Mouse (Mus musculus) MEL (cell line): ENCODE measurements around the gene Fam20c. TPM values are rescaled to one million over a fixed set of nuclear protein-coding genes. Genes with fewer than 3 reads are reported as not detected.
A peak's percentile ranks its signal among the peaks of the same experiment; 100 is the strongest.

Experiments used
- DNase-seq: peaks from one replicate; pipeline ENCODE4 v3.0.0; 2011; ENCODE audit warnings: low read depth, low spot score
- H3K27ac ChIP-seq: 2 replicates; pipeline ENCODE4 v1.5.1; 2012; ENCODE audit warnings: low read depth, mild to moderate bottlenecking, control low read depth, low read length, moderate library complexity; ENCODE audit not compliant: control insufficient read depth
- H3K27me3 ChIP-seq, 2 experiments: fragments of 150-350 bp in 1 of 2; sonication (generic) in 1 of 2; 2 replicates each; pipeline ENCODE4 v1.6.1; 2012; ENCODE audit warnings: low read length in 2 of 2, mild to moderate bottlenecking in 2 of 2, improper control_type of control experiment in 1 of 2, moderate library complexity in 1 of 2; ENCODE audit not compliant: insufficient read depth in 2 of 2, control insufficient read depth in 1 of 2
- H3K36me3 ChIP-seq, 2 experiments: 2 replicates each; pipeline ENCODE4 v1.6.1; 2012 to 2014; ENCODE audit warnings: low read length in 2 of 2, improper control_type of control experiment in 1 of 2, inconsistent platforms in 1 of 2, mild to moderate bottlenecking in 1 of 2; ENCODE audit not compliant: insufficient read depth in 2 of 2, control insufficient read depth in 1 of 2
- H3K4me1 ChIP-seq, 2 experiments: fragments of 150-350 bp in 1 of 2; sonication (generic) in 1 of 2; 2 replicates each; pipeline ENCODE4 v1.6.1; 2012; ENCODE audit warnings: low read length in 2 of 2, improper control_type of control experiment in 1 of 2, mild to moderate bottlenecking in 1 of 2; ENCODE audit not compliant: insufficient read depth in 2 of 2, control insufficient read depth in 1 of 2
- H3K4me3 ChIP-seq, 2 experiments: fragments of 150-350 bp in 1 of 2; sonication (generic) in 1 of 2; 2 replicates each; pipeline ENCODE4 v1.5.1; 2012; ENCODE audit warnings: low read depth in 2 of 2, low read length in 2 of 2, mild to moderate bottlenecking in 2 of 2, moderate library complexity in 2 of 2, control low read depth in 1 of 2, improper control_type of control experiment in 1 of 2; ENCODE audit not compliant: control insufficient read depth in 1 of 2, insufficient read depth in 1 of 2
- H3K79me2 ChIP-seq: 2 replicates; pipeline ENCODE4 v1.6.1; 2012; ENCODE audit warnings: mild to moderate bottlenecking, low read length, moderate library complexity; ENCODE audit not compliant: control insufficient read depth, poor library complexity, insufficient read depth
- H3K9ac ChIP-seq: 2 replicates; pipeline ENCODE4 v1.6.1; 2012; ENCODE audit warnings: low read depth, mild to moderate bottlenecking, control low read depth, low read length, moderate library complexity; ENCODE audit not compliant: control insufficient read depth, poor library complexity, severe bottlenecking
- H3K9me3 ChIP-seq: fragments of 150-350 bp; sonication (generic); replicated peaks from 2 replicates; pipeline ENCODE4 v1.6.1; 2012; ENCODE audit warnings: mild to moderate bottlenecking, low read length, improper control_type of control experiment, moderate library complexity; ENCODE audit not compliant: insufficient read depth
- BHLHE40 ChIP-seq: IDR thresholded peaks from 2 replicates; pipeline ENCODE4 v1.6.1; 2012; ENCODE audit warnings: low read depth, mild to moderate bottlenecking, inconsistent platforms, low read length, improper control_type of control experiment, borderline replicate concordance
- CTCF ChIP-seq, 3 experiments: IDR thresholded peaks in 2 of 3; conservative IDR thresholded peaks in 1 of 3; 2 replicates each; pipeline ENCODE4 v1.5.1; 2011 to 2012; ENCODE audit warnings: low read length in 3 of 3, low read depth in 2 of 3, mild to moderate bottlenecking in 2 of 3, improper control_type of control experiment in 1 of 3, inconsistent platforms in 1 of 3, mixed read lengths in 1 of 3, moderate library complexity in 1 of 3; ENCODE audit not compliant: control insufficient read depth in 1 of 3, insufficient read depth in 1 of 3, poor library complexity in 1 of 3, severe bottlenecking in 1 of 3
- ELF1 ChIP-seq: IDR thresholded peaks from 2 replicates; pipeline ENCODE4 v1.6.1; 2014; ENCODE audit warnings: low read depth, mild to moderate bottlenecking, inconsistent platforms, low read length, improper control_type of control experiment, moderate library complexity
- EP300 ChIP-seq, 2 experiments: IDR thresholded peaks; 2 replicates each; pipeline ENCODE4 v1.6.1; 2011; ENCODE audit warnings: improper control_type of control experiment in 2 of 2, low read length in 2 of 2, low read depth in 1 of 2, mild to moderate bottlenecking in 1 of 2
- GABPA ChIP-seq: IDR thresholded peaks from 2 replicates; pipeline ENCODE4 v1.6.1; 2012; ENCODE audit warnings: low read depth, mild to moderate bottlenecking, inconsistent platforms, low read length, improper control_type of control experiment, moderate library complexity
- HCFC1 ChIP-seq: IDR thresholded peaks from 2 replicates; pipeline ENCODE4 v1.6.1; 2012; ENCODE audit warnings: low read depth, mild to moderate bottlenecking, inconsistent platforms, low read length, improper control_type of control experiment, moderate library complexity
- JUND ChIP-seq: IDR thresholded peaks from 2 replicates; pipeline ENCODE4 v1.6.1; 2011; ENCODE audit warnings: low read depth, mild to moderate bottlenecking, improper control_type of control experiment, low read length
- MXI1 ChIP-seq: IDR thresholded peaks from 2 replicates; pipeline ENCODE4 v1.6.1; 2011; ENCODE audit warnings: mild to moderate bottlenecking, low read depth, low read length, improper control_type of control experiment
- NELFE ChIP-seq: IDR thresholded peaks from 2 replicates; pipeline ENCODE4 v1.6.1; 2011; ENCODE audit warnings: low read depth, low read length, improper control_type of control experiment
- NRF1 ChIP-seq: IDR thresholded peaks from 2 replicates; pipeline ENCODE4 v1.6.1; 2014; ENCODE audit warnings: low read depth, mild to moderate bottlenecking, inconsistent platforms, low read length, improper control_type of control experiment, moderate library complexity; ENCODE audit not compliant: poor library complexity, insufficient read depth, severe bottlenecking
- POLR2AphosphoS2 ChIP-seq: IDR thresholded peaks from 2 replicates; pipeline ENCODE4 v1.6.1; 2011; ENCODE audit warnings: low read length, improper control_type of control experiment
- RAD21 ChIP-seq: IDR thresholded peaks from 2 replicates; pipeline ENCODE4 v1.6.1; 2011; ENCODE audit warnings: mild to moderate bottlenecking, low read depth, low read length, improper control_type of control experiment
- SMC3 ChIP-seq: IDR thresholded peaks from 2 replicates; pipeline ENCODE4 v1.6.1; 2011; ENCODE audit warnings: low read depth, low read length, improper control_type of control experiment
- TCF12 ChIP-seq: IDR thresholded peaks from 2 replicates; pipeline ENCODE4 v1.6.1; 2014; ENCODE audit warnings: low read depth, mild to moderate bottlenecking, inconsistent platforms, low read length, improper control_type of control experiment, moderate library complexity
- UBTF ChIP-seq: IDR thresholded peaks from 2 replicates; pipeline ENCODE4 v1.6.1; 2012; ENCODE audit warnings: low read depth, mild to moderate bottlenecking, inconsistent platforms, low read length, improper control_type of control experiment, moderate library complexity, borderline replicate concordance; ENCODE audit not compliant: insufficient read depth
- USF2 ChIP-seq, 2 experiments: IDR thresholded peaks; 2 replicates each; pipeline ENCODE4 v1.6.1; 2011 to 2012; ENCODE audit warnings: improper control_type of control experiment in 2 of 2, low read length in 2 of 2, borderline replicate concordance in 1 of 2, inconsistent platforms in 1 of 2, low read depth in 1 of 2, mild to moderate bottlenecking in 1 of 2; ENCODE audit not compliant: insufficient read depth in 1 of 2
- ZC3H11A ChIP-seq: IDR thresholded peaks from 2 replicates; pipeline ENCODE4 v1.6.1; 2012; ENCODE audit warnings: low read depth, mild to moderate bottlenecking, inconsistent platforms, low read length, improper control_type of control experiment
- ZKSCAN1 ChIP-seq: IDR thresholded peaks from 2 replicates; pipeline ENCODE4 v1.6.1; 2012; ENCODE audit warnings: low read depth, mild to moderate bottlenecking, inconsistent platforms, low read length, improper control_type of control experiment, moderate library complexity
- ZMIZ1 ChIP-seq: IDR thresholded peaks from 2 replicates; pipeline ENCODE4 v1.6.1; 2012; ENCODE audit warnings: low read depth, mild to moderate bottlenecking, inconsistent platforms, low read length, improper control_type of control experiment, moderate library complexity
- polyA plus RNA-seq, 2 experiments: library from polyadenylated mRNA; stranded (reverse) in 1 of 2; unstranded in 1 of 2; fragments of >175 nt in 1 of 2; fragments of >200 nt in 1 of 2; gene quantifications; 2 replicates each; pipeline versions ENCODE4 v1.2.1 to v1.2.4; 2012; ENCODE audit warnings: low replicate concordance in 2 of 2, low read depth in 1 of 2; ENCODE audit not compliant: insufficient read length in 2 of 2, insufficient read depth in 1 of 2, missing spikeins in 1 of 2
- total RNA-seq: library from RNA; depleted of rRNA; stranded (reverse); fragments of 300-350 nt; gene quantifications from 2 replicates; pipeline ENCODE4 v1.2.3, GENCODE M21; 2012

The Fam20c gene
- total and polyA plus RNA-seq, 3 experiments: not detected

GRCm38 (mm10) chr5:138848102-138848501 is 93.8 kb downstream of the Fam20c start:
- peak; percentile 81 for DNase-seq
- H3K4me1 ChIP-seq: no peaks in the 10 kb centered on the region
- no peaks in the 10 kb centered on the region for H3K27me3 ChIP-seq
- H3K27ac ChIP-seq: no peak overlapping the region
- no peak overlapping the region for H3K4me3 ChIP-seq
- no peak overlapping the region for H3K9ac ChIP-seq
- no peaks in the 10 kb centered on the region for H3K79me2 ChIP-seq
- H3K36me3 ChIP-seq: no peaks in the 10 kb centered on the region
- no peaks in the 10 kb centered on the region for H3K9me3 ChIP-seq
- TF ChIP-seq RAD21 (peak; percentile 88), POLR2AphosphoS2 (no peak), NRF1 (peak; percentile 79), CTCF (IDR thresholded peaks at IDR 0.05 in 2 of 3, conservative IDR thresholded peaks at IDR 0.05 in 1 of 3; ENCODE audit: control insufficient read depth in 1 of 3, insufficient read depth in 1 of 3, low read depth in 2 of 3, low read length in 3 of 3, poor library complexity in 1 of 3, severe bottlenecking in 1 of 3) (peak; percentile 83 to 95 (median 88)), SMC3 (peak; percentile 88), ZMIZ1 (no peak), MXI1 (no peak), ZC3H11A (peak; percentile 73)

- Histone ChIP-seq H3K9me3 (no peaks in the 10 kb centered on the region), H3K4me3 (no peak overlapping the region), H3K9ac (no peak overlapping the region), H3K27me3 (no peaks in the 10 kb centered on the region), H3K27ac (no peak overlapping the region), H3K4me1 (no peaks in the 10 kb centered on the region), H3K79me2 (no peaks in the 10 kb centered on the region), H3K36me3 (no peaks in the 10 kb centered on the region)
- TF ChIP-seq ZMIZ1 (no peak), NELFE (no peak), JUND (no peak), UBTF (no peak), NRF1 (no peak)
- no peak for DNase-seq
These were observed 95.6 kb downstream of the Fam20c start for GRCm38 (mm10) chr5:138849682-138850461.

- Histone ChIP-seq H3K79me2 (no peaks in the 10 kb centered on the region), H3K9ac (no peak overlapping the region), H3K4me1 (no peaks in the 10 kb centered on the region), H3K36me3 (no peaks in the 10 kb centered on the region), H3K4me3 (no peak overlapping the region), H3K27ac (no peak overlapping the region), H3K9me3 (no peaks in the 10 kb centered on the region), H3K27me3 (no peaks in the 10 kb centered on the region)
- no peak for TF ChIP-seq GABPA
- TF ChIP-seq ZMIZ1: no peak
- no peak for TF ChIP-seq BHLHE40
- no peak for TF ChIP-seq ELF1
- TF ChIP-seq SMC3: no peak
- TF ChIP-seq CTCF (IDR thresholded peaks at IDR 0.05 in 2 of 3, conservative IDR thresholded peaks at IDR 0.05 in 1 of 3; ENCODE audit: control insufficient read depth in 1 of 3, insufficient read depth in 1 of 3, low read depth in 2 of 3, low read length in 3 of 3, poor library complexity in 1 of 3, severe bottlenecking in 1 of 3): no peak
- TF ChIP-seq POLR2AphosphoS2: no peak
- no peak for TF ChIP-seq ZKSCAN1
- no peak for TF ChIP-seq HCFC1
- no peak for TF ChIP-seq TCF12
- TF ChIP-seq USF2 (IDR thresholded peaks at IDR 0.05; ENCODE audit: borderline replicate concordance in 1 of 2, insufficient read depth in 1 of 2, low read depth in 1 of 2, low read length in 2 of 2): no peak
- no peak for TF ChIP-seq NRF1
- no peak for TF ChIP-seq EP300 (IDR thresholded peaks at IDR 0.05; ENCODE audit: low read depth in 1 of 2, low read length in 2 of 2)
- no peak for TF ChIP-seq MXI1
- DNase-seq: no peak
These were observed 96.1 kb downstream of the Fam20c start for GRCm38 (mm10) chr5:138850462-138850844.
